Mouse (Mus musculus) bone marrow macrophage, adult 2 months (primary cell): ENCODE data around the gene Atrn.

Experiments
- CTCF ChIP-seq: IDR thresholded peaks from 2 replicates; pipeline ENCODE4 v1.5.1; 2012; ENCODE audit warnings: low read depth, mild to moderate bottlenecking, low read length, moderate library complexity
- POLR2A ChIP-seq: IDR thresholded peaks from 2 replicates; pipeline ENCODE4 v1.6.1; 2012; ENCODE audit warnings: mild to moderate bottlenecking, low read depth, low read length, borderline replicate concordance

- TF ChIP-seq CTCF = no peak
- no peak for TF ChIP-seq POLR2A
Observed at GRCm38 (mm10) chr2:130971030-130971429, 64.7 kb downstream of the Atrn start.
